Mouse (Mus musculus): ENCODE results near the gene Mdh1b. TPM values are rescaled to one million over a fixed set of nuclear protein-coding genes. Genes with fewer than 3 reads are reported as not detected.
A peak's percentile ranks its signal among the peaks of the same experiment; 100 is the strongest.

The Mdh1b gene
- not detected for polyA plus RNA-seq (2017; shearing (Covaris generic))

DNA sequence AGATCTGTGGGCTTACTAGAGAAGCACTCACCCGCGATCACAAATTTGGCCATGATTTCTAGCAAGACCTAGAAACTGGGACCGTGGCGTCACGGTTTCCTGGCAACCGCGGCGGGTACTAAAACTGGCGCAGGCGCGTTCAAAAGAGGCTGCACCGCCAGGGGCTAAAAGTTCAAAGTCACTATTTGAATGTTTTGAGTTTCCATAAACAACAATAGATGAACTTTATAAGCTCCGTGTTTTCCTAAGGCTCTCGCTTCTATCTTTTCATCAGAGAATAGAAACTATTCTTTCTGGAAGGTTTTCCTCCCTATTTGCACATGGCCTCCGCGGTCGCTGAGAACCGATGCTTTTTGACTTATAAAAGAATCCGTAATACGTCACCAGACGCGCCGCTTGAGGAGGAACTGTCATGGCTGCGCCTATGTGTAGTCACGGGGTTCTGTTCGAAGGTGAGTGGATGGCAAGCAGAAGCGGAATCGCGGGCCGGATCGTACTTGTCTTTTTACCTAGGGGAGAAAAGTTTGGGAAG lies at the start of gene Mdh1b, which contains the start of gene Fastkd2:
Gene Mdh1b (minus strand): TSS at position 79 of the 532 bp plus-strand sequence.
Gene Fastkd2 (plus strand): TSS at position 375 of the 532 bp plus-strand sequence.
- ATAC-seq = peak; percentile 99

DNA sequence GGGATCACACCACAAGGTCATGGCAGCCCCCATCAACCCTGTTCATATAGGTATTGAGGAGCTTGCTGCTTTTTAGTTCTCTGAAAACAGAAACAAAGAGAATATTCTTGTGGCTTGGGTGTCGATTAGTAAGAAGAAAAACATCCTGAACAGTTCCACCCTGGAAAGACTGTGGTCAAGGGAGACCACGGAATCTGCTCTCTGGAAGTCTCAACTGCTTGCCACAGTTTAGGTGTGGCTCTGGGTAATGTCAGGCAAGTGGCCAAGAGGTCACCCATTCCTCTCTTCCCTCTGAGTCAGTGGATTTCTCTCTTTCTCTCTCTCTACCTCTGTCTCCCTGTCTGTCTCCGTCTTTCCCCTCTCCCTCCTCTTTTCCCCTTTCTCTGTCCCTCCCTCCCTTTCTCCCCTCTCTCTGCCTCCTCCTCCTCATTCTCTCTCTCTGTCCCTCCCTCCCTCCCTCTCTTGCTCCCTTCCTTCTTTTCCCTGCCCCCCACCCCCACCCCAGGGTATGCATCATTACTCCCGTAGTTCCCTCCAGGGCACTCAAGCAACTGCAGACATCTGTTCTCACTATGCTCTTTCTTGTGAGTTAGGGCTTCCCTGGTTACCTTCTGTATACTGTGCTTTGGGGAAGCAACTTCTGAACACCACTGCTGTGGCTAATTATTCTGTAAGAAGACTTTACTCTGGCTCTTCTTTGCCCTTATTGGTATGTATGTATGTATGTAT lies 46.9 kb upstream of the Mdh1b start:
- ATAC-seq = no peak

- ATAC-seq = no peak
These were observed 46.3 kb upstream of the Mdh1b start for GRCm38 (mm10) chr1:63776396-63776795.

- ATAC-seq = no peak
These were observed 40.2 kb upstream of the Mdh1b start for GRCm38 (mm10) chr1:63770309-63770708.

DNA sequence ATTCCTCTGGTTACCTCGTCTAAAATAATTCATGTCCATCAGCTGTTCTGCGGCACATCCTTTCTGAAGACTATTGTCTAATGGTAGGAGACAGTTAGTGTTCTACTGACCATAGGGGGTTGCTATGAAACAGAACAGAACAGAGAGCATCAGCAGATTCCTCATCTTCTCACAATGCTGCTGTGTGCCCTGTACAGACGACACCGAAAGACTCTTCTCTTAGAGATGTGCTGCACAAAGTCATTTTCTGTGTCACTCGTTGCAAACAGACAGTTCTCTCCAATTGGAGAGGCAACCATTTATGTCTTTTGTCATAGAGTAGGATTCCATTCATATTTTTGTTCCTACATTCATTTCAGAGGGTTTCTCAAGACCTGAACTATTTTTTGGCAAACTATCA lies 39.0 kb upstream of the Mdh1b start, which contains the start of gene 4933402D24Rik:
Gene 4933402D24Rik (minus strand): TSS at position 101 of the 400 bp plus-strand sequence.
- no peak for ATAC-seq

- ATAC-seq = no peak
These were observed 38.0 kb upstream of the Mdh1b start for GRCm38 (mm10) chr1:63768112-63768511.

GRCm38 (mm10) chr1:63764395-63764794 lies 34.3 kb upstream of the Mdh1b start:
- no peak for ATAC-seq

DNA sequence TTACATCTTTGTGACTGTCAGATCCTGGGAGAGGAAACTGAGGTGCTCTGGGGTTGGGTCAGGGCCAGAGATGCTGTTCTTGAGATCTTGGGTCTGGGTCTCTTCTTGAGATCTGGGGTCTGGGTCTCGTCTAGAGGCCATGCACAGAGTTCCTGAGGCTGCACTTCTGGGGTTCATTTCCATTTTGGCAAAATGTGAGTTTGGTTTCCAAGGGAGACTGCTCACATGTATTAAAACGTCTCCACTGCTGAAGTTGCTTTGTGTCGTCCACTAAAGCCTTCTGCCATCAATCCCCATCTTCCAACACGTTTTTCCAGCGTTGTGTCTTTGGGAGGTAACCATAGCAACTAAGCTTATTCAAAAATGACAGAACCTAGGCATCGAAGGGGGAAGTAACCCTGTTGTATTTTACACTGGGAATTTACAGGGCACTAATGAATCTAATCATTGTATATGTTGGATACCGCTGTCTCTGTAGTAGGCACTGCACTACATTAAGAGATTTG lies 33.8 kb upstream of the Mdh1b start:
- no peak for ATAC-seq

DNA sequence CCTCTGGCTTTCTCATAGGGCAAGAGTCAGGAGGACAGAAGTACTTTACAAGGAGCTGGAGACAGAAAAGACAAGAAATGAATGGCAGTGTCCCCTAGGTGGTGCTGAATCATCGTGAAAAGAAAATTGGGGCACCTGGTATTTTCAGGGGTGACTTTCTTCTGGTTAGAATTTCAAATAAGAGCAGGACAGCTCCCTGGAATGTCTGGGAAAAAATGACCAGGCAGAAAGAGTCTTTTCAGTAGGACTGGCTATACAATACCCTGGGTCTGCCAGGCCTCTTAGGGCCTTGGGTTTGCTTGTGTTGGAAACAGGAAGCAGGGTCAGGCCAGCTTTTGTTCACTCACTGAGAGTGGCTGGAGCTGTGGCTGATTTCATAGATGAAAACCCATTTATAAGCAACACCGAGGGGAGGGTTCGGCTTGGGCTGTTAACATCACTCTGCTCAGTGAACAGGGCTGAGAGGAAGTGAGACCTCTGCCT lies 33.1 kb upstream of the Mdh1b start:
- ATAC-seq = no peak

DNA sequence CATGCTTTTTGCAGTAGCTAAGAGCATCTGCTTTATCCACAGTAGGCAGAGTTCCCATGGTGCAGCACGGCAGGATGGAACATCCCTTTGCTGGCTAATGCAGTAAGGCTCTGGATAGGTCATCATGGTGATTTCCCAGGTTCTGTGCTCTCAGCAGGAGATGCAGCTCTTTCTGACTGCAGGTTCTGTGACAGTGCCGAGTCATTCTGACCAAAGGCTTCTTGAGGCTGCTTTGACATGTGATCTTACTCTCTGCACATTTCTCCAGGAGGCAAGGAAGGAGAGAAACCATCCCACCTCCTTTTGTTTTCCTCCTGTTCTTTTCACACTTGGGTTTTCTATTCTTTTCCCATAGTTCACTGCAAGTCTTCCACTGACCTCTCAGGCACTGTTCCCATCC lies 25.9 kb upstream of the Mdh1b start:
- ATAC-seq = no peak

DNA sequence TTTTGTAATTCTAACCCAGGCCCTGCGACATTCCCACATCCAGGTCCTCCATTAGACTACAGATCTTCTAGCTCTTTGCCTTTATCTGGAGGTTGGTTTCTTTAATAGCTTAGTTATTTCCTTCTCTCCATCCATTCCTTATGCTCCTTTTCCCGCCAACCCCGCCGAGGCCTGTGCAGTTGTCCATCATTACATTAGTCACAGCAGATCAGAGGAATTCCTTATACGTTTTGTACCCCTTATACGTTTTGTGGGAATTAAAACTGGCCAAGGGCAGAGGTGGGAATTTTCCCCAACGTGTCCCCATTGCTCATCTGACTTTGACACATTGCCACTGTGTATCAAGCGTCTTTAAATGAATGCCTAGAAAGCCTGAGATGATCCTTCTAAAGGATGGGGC lies 322 bp downstream of the Mdh1b start:
- ATAC-seq = no peak

DNA sequence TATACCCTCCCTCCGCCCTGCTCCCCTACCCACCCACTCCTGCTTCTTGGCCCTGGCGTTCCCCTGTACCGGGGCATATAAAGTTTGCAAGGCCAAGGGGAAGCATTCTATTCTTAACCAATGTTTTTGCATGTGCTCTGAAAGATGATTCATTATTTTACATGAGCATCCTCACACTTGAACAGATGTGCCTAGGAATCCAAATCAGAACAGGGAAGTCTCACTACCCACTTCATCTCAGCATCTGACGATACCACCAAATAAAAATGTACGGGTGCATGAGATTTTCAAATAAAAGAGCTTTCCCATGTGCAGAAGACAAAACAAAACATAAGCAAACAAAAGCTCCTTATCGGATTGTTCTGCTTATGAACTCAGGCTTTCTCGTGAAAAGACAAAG lies 10.0 kb downstream of the Mdh1b start:
- no peak for ATAC-seq

DNA sequence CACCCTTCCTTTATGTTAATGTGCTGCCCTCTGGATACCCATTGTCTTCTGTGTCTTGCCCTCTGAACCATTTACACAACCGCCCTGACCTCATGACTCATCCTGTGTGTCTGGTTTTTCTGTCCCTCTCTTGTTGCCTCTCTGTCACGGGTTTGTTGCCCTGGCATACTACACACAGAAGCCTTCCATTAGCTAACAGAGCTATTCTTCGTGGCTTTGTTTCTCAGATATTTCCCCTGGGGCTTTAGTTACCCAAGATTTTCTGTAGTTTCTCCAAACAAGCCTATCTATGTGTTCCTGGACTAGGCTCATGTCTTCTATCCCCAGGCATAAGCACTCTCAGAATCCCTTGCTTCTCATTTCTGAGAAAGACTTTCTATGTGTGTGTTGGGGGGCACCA lies 21.2 kb downstream of the Mdh1b start:
- ATAC-seq = no peak

DNA sequence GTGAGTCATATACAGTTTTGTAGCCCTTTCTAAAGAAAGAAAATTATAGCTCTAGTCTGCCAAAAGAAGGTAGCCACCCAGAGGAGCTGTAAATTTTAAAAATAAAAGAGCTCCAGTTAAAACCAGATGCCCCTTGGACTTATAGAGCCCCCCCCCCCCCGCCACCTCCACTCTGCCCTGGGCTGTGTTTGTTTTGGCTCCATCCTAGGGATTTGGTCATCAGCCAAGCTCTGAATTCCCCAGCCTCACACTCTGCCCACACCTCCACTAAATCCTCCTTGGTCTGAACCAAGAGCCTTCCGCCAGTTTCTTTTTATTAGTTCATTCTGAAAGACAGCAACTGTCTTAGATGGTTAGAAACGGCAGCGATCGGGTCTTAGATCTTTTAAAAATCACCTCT lies 24.4 kb downstream of the Mdh1b start:
- no peak for ATAC-seq

DNA sequence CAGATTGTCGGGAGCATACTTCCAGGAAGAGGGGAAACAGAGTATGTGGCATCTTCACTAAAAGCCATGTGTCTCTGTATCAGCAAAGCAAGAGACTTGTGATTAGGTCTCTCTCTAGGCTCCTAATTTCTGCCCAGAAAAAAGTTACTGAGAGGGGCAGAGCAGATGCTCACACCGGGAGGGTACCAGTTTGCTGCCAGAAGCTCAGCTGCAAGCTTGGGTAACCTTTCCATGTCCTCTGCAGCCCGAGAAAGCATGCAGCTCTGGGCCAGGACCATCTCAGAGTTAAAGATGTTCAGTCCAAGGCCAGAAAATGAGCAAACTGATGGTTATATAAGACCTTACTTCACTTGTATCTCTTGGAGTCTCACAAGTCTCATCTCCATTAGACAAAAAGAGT lies 33.3 kb downstream of the Mdh1b start:
- no peak for ATAC-seq

DNA sequence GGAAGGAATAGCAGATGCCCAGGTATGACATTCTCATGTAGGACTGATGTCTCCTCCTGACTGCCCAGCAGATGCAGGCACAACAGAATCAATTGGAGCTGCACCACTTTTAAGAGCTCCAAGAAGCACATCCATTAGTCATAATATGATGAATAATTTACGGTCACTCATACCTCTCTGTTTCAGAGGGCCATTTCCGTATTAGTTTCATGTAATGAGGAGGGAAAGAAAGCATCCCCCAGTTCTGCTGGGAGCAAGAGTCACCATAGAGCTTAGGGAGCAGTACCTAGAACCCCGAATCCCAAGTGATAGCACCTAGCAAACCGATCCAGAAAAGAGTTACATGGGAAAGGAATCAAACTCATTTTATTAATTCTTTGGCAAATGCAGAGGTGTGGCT lies 43.3 kb downstream of the Mdh1b start, which contains the start of gene Dytn:
Gene Dytn (minus strand): TSS at position 101 of the 400 bp plus-strand sequence.
- no peak for ATAC-seq

DNA sequence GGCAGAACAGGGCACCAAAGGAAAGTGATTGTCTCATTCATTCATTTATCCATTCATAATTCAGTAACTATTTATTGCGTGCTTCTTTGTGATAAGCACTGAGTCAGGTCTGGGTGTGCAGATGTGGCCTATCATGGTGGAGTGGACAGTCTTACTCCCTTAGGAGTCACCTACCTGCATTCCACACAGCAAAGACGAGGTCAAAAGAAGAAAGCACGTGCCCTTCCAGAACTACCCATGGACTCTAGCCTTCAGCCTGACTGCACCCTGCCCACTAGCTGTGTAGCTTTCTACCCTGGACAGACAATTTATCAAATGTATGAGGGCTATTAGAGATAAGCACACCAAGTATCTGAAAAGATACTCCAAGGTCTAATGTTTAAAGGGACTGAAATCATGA lies 54.1 kb downstream of the Mdh1b start:
- no peak for ATAC-seq

DNA sequence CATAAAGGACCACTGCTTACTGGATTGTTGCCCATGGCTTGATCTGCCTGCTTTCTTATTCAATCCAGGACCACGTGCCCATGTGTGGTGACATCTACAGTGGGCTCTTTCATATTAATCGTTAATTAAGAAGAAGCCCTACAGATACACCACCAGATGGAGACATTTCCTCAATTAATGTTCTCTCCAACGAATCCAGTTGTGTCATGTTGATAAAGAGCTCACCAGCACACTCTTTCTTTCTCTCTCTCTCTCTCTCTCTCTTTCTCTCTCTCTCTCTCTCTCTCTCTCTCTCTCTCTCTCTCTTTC lies 61.3 kb downstream of the Mdh1b start:
- peak; percentile 54 for ATAC-seq

- ATAC-seq = no peak
These were observed 61.9 kb downstream of the Mdh1b start for GRCm38 (mm10) chr1:63667949-63668851.

DNA sequence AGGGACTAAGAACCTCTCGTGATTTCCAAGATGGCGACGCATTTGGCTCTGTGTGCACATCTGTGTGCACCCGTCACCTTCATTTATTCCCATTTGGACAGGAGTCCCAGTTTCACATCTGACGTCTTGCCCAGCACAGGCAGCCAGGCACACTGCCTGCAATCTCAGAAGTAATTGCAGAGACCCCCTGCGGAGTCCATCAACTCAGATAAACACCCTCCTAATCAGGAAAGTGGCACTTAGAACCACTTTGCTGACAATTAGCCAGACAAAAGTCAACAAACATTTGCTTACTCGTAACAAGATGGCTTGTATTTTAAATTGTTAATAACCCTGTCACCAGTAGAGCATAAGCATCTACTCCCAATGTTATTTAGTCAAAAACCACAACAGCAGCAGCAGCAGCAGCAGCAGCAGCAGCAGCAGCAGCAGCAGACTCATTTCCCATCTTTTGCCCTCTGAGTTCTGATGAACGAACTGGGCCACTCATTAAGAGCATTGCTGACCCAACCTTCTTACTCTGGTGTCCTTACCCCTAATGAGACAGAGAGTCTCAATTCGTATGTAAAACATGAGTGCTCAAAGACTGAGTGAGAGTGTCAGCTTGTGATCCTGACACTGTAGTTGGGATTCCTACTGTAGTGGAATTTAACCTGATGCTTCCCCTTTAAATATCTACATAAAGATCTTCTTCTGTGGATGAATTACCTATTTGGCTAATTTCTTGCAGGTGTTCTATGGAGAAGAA lies 62.7 kb downstream of the Mdh1b start:
- no peak for ATAC-seq

DNA sequence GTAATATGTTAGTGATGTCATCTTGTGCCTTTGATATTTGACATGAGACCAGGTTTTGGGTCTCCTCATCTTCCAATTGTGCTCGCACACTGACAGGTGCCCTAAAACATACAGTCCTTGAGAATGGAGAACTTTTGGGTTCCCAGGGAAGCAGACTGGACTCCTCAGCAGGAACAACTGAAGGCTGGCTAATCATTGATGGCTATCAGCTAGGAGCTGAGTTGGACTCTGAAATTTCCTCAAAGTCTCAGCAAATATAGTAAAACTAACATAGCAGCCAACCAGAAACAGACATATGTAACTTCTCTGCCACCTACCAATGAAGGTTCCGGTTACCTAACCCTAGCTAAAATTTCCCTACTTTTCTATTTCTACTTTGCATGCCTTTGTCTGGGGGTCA lies 64.0 kb downstream of the Mdh1b start:
- no peak for ATAC-seq

DNA sequence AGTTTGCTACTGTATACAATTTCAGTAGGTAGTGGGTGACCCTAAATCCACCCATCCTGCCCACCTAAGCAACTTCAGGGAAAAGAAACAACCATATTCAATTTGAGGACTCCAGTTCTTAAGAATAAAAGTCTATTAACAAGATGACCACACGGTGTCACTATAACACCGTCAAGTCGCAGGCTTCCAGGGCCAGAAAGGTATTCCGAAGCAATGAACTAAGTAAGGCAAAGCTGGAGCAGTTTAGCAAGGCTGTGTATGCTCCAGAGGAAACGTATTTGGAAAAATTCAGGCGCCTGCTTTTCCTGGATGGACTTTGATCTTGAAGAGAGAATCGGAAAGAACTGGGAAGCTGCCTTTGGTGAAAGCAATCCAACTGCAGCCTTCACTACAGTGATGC lies 70.5 kb downstream of the Mdh1b start:
- peak; percentile 65 for ATAC-seq

All from inflammation-experienced regulatory T-cells, adult 6 months (primary cell).